Mouse (Mus musculus): ENCODE data around the gene Tcte2. TPM values are rescaled to one million over a fixed set of nuclear protein-coding genes. Genes with fewer than 3 reads are reported as not detected.

Tcte2 gene
- polyA plus RNA-seq, 1 experiment from 2014 or later: 22.9 TPM

GRCm38 (mm10) chr17:13753918-13754317 is 7.7 kb downstream of the Tcte2 start:
- no peaks in the 10 kb centered on the region for H3K27me3 ChIP-seq (replicated peaks; ENCODE audit: control insufficient read depth, insufficient read depth, low read length)
- no peaks in the 10 kb centered on the region for H3K36me3 ChIP-seq (ENCODE audit: control insufficient read depth, insufficient read depth)
- no peak overlapping the region for H3K4me2 ChIP-seq (ENCODE audit: low read length)
- H3K9ac ChIP-seq (replicated peaks; ENCODE audit: low read depth, low read length): no peak overlapping the region
- no peak overlapping the region for H3K27ac ChIP-seq (ENCODE audit: low read length)
- no peak overlapping the region for H3K4me3 ChIP-seq (replicated peaks; ENCODE audit: low read length)
- H3K9me3 ChIP-seq (ENCODE audit: control insufficient read depth, low read length): no peaks in the 10 kb centered on the region
- WGBS: 81% methylated on average over 4 of the region's 4 CpGs
- ATAC-seq: no peak
- H3K4me1 ChIP-seq (replicated peaks; ENCODE audit: control insufficient read depth, insufficient read depth, low read length): peaks cover 11% of the 10 kb centered on the region

GRCm38 (mm10) chr17:13749027-13749426 is 12.6 kb downstream of the Tcte2 start:
- 94% methylated on average over 4 of the region's 4 CpGs for whole genome bisulfite sequencing

GRCm38 (mm10) chr17:13747681-13748080 is 13.9 kb downstream of the Tcte2 start:
- Histone ChIP-seq H3K9ac (replicated peaks; ENCODE audit: low read depth, low read length) (no peak overlapping the region), H3K36me3 (ENCODE audit: control insufficient read depth, insufficient read depth) (no peaks in the 10 kb centered on the region), H3K9me3 (ENCODE audit: control insufficient read depth, low read length) (no peaks in the 10 kb centered on the region), H3K27me3 (replicated peaks; ENCODE audit: control insufficient read depth, insufficient read depth, low read length) (no peaks in the 10 kb centered on the region), H3K4me3 (replicated peaks; ENCODE audit: low read length) (no peak overlapping the region), H3K4me1 (replicated peaks; ENCODE audit: control insufficient read depth, insufficient read depth, low read length) (peaks cover 10% of the 10 kb centered on the region), H3K4me2 (ENCODE audit: low read length) (no peak overlapping the region), H3K27ac (ENCODE audit: low read length) (no peak overlapping the region)
- 89% methylated on average over 9 of the region's 9 CpGs for WGBS
- no peak for ATAC-seq

More at GRCm38 (mm10) chr17:13749027-13749426, 12.6 kb downstream of the Tcte2 start:
- Histone ChIP-seq H3K4me1 (replicated peaks; ENCODE audit: control insufficient read depth, insufficient read depth, low read length) (peaks cover 10% of the 10 kb centered on the region), H3K27ac (ENCODE audit: low read length) (no peak overlapping the region), H3K9ac (replicated peaks; ENCODE audit: low read depth, low read length) (no peak overlapping the region), H3K27me3 (replicated peaks; ENCODE audit: control insufficient read depth, insufficient read depth, low read length) (no peaks in the 10 kb centered on the region), H3K4me3 (replicated peaks; ENCODE audit: low read length) (no peak overlapping the region), H3K9me3 (ENCODE audit: control insufficient read depth, low read length) (no peaks in the 10 kb centered on the region), H3K4me2 (ENCODE audit: low read length) (no peak overlapping the region), H3K36me3 (ENCODE audit: control insufficient read depth, insufficient read depth) (no peaks in the 10 kb centered on the region)
- ATAC-seq: no peak

- Histone ChIP-seq H3K36me3 (ENCODE audit: control insufficient read depth, insufficient read depth) (no peaks in the 10 kb centered on the region), H3K27me3 (replicated peaks; ENCODE audit: control insufficient read depth, insufficient read depth, low read length) (no peaks in the 10 kb centered on the region), H3K9ac (replicated peaks; ENCODE audit: low read depth, low read length) (no peak overlapping the region), H3K4me2 (ENCODE audit: low read length) (no peak overlapping the region), H3K27ac (ENCODE audit: low read length) (no peak overlapping the region), H3K9me3 (ENCODE audit: control insufficient read depth, low read length) (no peaks in the 10 kb centered on the region), H3K4me3 (replicated peaks; ENCODE audit: low read length) (no peak overlapping the region), H3K4me1 (replicated peaks; ENCODE audit: control insufficient read depth, insufficient read depth, low read length) (peaks cover 10% of the 10 kb centered on the region)
- WGBS: 83% methylated on average over 6 of the region's 6 CpGs
- no peak for ATAC-seq
Observed at GRCm38 (mm10) chr17:13746330-13746729, 15.3 kb downstream of the Tcte2 start.

- H3K36me3 ChIP-seq (ENCODE audit: control insufficient read depth, insufficient read depth): no peaks in the 10 kb centered on the region
- H3K9me3 ChIP-seq (ENCODE audit: control insufficient read depth, low read length): no peaks in the 10 kb centered on the region
- H3K4me3 ChIP-seq (replicated peaks; ENCODE audit: low read length): no peak overlapping the region
- WGBS: 43% methylated on average over 2 of the region's 2 CpGs
- ATAC-seq: peak; percentile 29
- H3K27me3 ChIP-seq (replicated peaks; ENCODE audit: control insufficient read depth, insufficient read depth, low read length): no peaks in the 10 kb centered on the region
- no peak overlapping the region for H3K9ac ChIP-seq (replicated peaks; ENCODE audit: low read depth, low read length)
- H3K27ac ChIP-seq (ENCODE audit: low read length): no peak overlapping the region
- H3K4me1 ChIP-seq (replicated peaks; ENCODE audit: control insufficient read depth, insufficient read depth, low read length): peaks cover 10% of the 10 kb centered on the region
- H3K4me2 ChIP-seq (ENCODE audit: low read length): no peak overlapping the region
Observed at GRCm38 (mm10) chr17:13745373-13745772, 16.3 kb downstream of the Tcte2 start.

GRCm38 (mm10) chr17:13744824-13745223 is 16.8 kb downstream of the Tcte2 start:
- Histone ChIP-seq H3K9me3 (ENCODE audit: control insufficient read depth, low read length) (no peaks in the 10 kb centered on the region), H3K27me3 (replicated peaks; ENCODE audit: control insufficient read depth, insufficient read depth, low read length) (no peaks in the 10 kb centered on the region), H3K4me2 (ENCODE audit: low read length) (no peak overlapping the region), H3K4me3 (replicated peaks; ENCODE audit: low read length) (no peak overlapping the region), H3K36me3 (ENCODE audit: control insufficient read depth, insufficient read depth) (no peaks in the 10 kb centered on the region), H3K27ac (ENCODE audit: low read length) (no peak overlapping the region), H3K4me1 (replicated peaks; ENCODE audit: control insufficient read depth, insufficient read depth, low read length) (peaks cover 10% of the 10 kb centered on the region), H3K9ac (replicated peaks; ENCODE audit: low read depth, low read length) (no peak overlapping the region)
- 0 out of 2 replicates have a peak, but pooled peaks have one; percentile 5 for ATAC-seq
- 38% methylated on average over 4 of the region's 4 CpGs for WGBS

- Histone ChIP-seq H3K9me3 (ENCODE audit: control insufficient read depth, low read length) (no peaks in the 10 kb centered on the region), H3K27ac (ENCODE audit: low read length) (no peak overlapping the region), H3K4me3 (replicated peaks; ENCODE audit: low read length) (no peak overlapping the region), H3K4me2 (ENCODE audit: low read length) (no peak overlapping the region), H3K9ac (replicated peaks; ENCODE audit: low read depth, low read length) (no peak overlapping the region), H3K27me3 (replicated peaks; ENCODE audit: control insufficient read depth, insufficient read depth, low read length) (no peaks in the 10 kb centered on the region), H3K4me1 (replicated peaks; ENCODE audit: control insufficient read depth, insufficient read depth, low read length) (peaks cover 10% of the 10 kb centered on the region), H3K36me3 (ENCODE audit: control insufficient read depth, insufficient read depth) (no peaks in the 10 kb centered on the region)
- WGBS: 68% methylated on average over 6 of the region's 6 CpGs
- peak; percentile 46; the same call in 1 of the 2 replicates for ATAC-seq
Observed at GRCm38 (mm10) chr17:13744219-13744618, 17.4 kb downstream of the Tcte2 start.

- H3K27ac ChIP-seq (ENCODE audit: low read length): no peak overlapping the region
- no peaks in the 10 kb centered on the region for H3K27me3 ChIP-seq (replicated peaks; ENCODE audit: control insufficient read depth, insufficient read depth, low read length)
- H3K4me2 ChIP-seq (ENCODE audit: low read length): no peak overlapping the region
- H3K36me3 ChIP-seq (ENCODE audit: control insufficient read depth, insufficient read depth): no peaks in the 10 kb centered on the region
- no peak overlapping the region for H3K4me3 ChIP-seq (replicated peaks; ENCODE audit: low read length)
- H3K9ac ChIP-seq (replicated peaks; ENCODE audit: low read depth, low read length): no peak overlapping the region; the same call in 1 of the 2 replicates
- WGBS: 56% methylated on average over 5 of the region's 5 CpGs
- H3K9me3 ChIP-seq (ENCODE audit: control insufficient read depth, low read length): no peaks in the 10 kb centered on the region
- peaks cover 10% of the 10 kb centered on the region for H3K4me1 ChIP-seq (replicated peaks; ENCODE audit: control insufficient read depth, insufficient read depth, low read length)
- no peak for ATAC-seq
Observed at GRCm38 (mm10) chr17:13743709-13744079, 17.9 kb downstream of the Tcte2 start.

- Histone ChIP-seq H3K4me3 (replicated peaks; ENCODE audit: low read length) (no peak overlapping the region), H3K4me1 (replicated peaks; ENCODE audit: control insufficient read depth, insufficient read depth, low read length) (peaks cover 10% of the 10 kb centered on the region), H3K4me2 (ENCODE audit: low read length) (no peak overlapping the region), H3K36me3 (ENCODE audit: control insufficient read depth, insufficient read depth) (no peaks in the 10 kb centered on the region), H3K9me3 (ENCODE audit: control insufficient read depth, low read length) (no peaks in the 10 kb centered on the region), H3K27me3 (replicated peaks; ENCODE audit: control insufficient read depth, insufficient read depth, low read length) (no peaks in the 10 kb centered on the region), H3K27ac (ENCODE audit: low read length) (no peak overlapping the region), H3K9ac (replicated peaks; ENCODE audit: low read depth, low read length) (no peak overlapping the region)
- WGBS: 46% methylated on average over 7 of the region's 7 CpGs
- no peak for ATAC-seq
Observed at GRCm38 (mm10) chr17:13742941-13743708, 18.5 kb downstream of the Tcte2 start.
